Mouse (Mus musculus) embryo, embryonic 10.5 days (tissue): ENCODE data around the gene Ccser1.
A peak's percentile ranks its signal among the peaks of the same experiment; 100 is the strongest.
"Not testable (repeated sequence)": the region's sequence is repeated elsewhere in the genome, so short reads cannot be mapped to it uniquely, and the experiment has no call there.

Experiments used
- DNase-seq: peaks from one replicate; pipeline ENCODE4 v3.0.0-alpha.2; 2015; ENCODE audit warnings: low spot score

Gene Ccser1

GRCm38 (mm10) chr6:61225302-61225701, 45.2 kb downstream of the Ccser1 start:
- DNase-seq, result no peak

GRCm38 (mm10) chr6:61230058-61230718, 50.1 kb downstream of the Ccser1 start:
- no peak for DNase-seq

- no peak for DNase-seq
Measured at GRCm38 (mm10) chr6:61233060-61233459, 52.9 kb downstream of the Ccser1 start.

GRCm38 (mm10) chr6:61233548-61234187, 53.5 kb downstream of the Ccser1 start:
- peak; percentile 21 for DNase-seq

- no peak for DNase-seq
Measured at GRCm38 (mm10) chr6:61240618-61241017, 60.5 kb downstream of the Ccser1 start.

GRCm38 (mm10) chr6:61242556-61242955, 62.4 kb downstream of the Ccser1 start:
- DNase-seq, result no peak

GRCm38 (mm10) chr6:61246523-61246922, 66.4 kb downstream of the Ccser1 start:
- DNase-seq, result no peak

- no peak for DNase-seq
Measured at GRCm38 (mm10) chr6:61247842-61248472, 67.8 kb downstream of the Ccser1 start.

GRCm38 (mm10) chr6:61248700-61249099, 68.6 kb downstream of the Ccser1 start:
- no peak for DNase-seq

- no peak for DNase-seq
Measured at GRCm38 (mm10) chr6:61251232-61251631, 71.1 kb downstream of the Ccser1 start.

- no peak for DNase-seq
Measured at GRCm38 (mm10) chr6:61252912-61253311, 72.8 kb downstream of the Ccser1 start.

GRCm38 (mm10) chr6:61255874-61256273, 75.8 kb downstream of the Ccser1 start:
- DNase-seq, result not testable (repeated sequence)

GRCm38 (mm10) chr6:61258847-61259634, 78.9 kb downstream of the Ccser1 start:
- DNase-seq, result no peak

- DNase-seq, result no peak
Measured at GRCm38 (mm10) chr6:61261381-61261780, 81.3 kb downstream of the Ccser1 start.

- DNase-seq, result peak; percentile 20
Measured at GRCm38 (mm10) chr6:61262448-61262847, 82.3 kb downstream of the Ccser1 start.

GRCm38 (mm10) chr6:61263291-61263690, 83.2 kb downstream of the Ccser1 start:
- DNase-seq, result peak; percentile 34

- DNase-seq, result no peak
Measured at GRCm38 (mm10) chr6:61271033-61271432, 90.9 kb downstream of the Ccser1 start.

- no peak for DNase-seq
Measured at GRCm38 (mm10) chr6:61273430-61273829, 93.3 kb downstream of the Ccser1 start.

GRCm38 (mm10) chr6:61279506-61279905, 99.4 kb downstream of the Ccser1 start:
- DNase-seq, result no peak

GRCm38 (mm10) chr6:61292927-61293326, 112.8 kb downstream of the Ccser1 start:
- no peak for DNase-seq

GRCm38 (mm10) chr6:61295535-61295934, 115.4 kb downstream of the Ccser1 start:
- peak; percentile 43 for DNase-seq
